Mouse (Mus musculus): ENCODE data around the gene Kcnma1. TPM values are rescaled to one million over a fixed set of nuclear protein-coding genes. Genes with fewer than 3 reads are reported as not detected.
A peak's percentile ranks its signal among the peaks of the same experiment; 100 is the strongest.

Gene Kcnma1
- total RNA-seq, 2 experiments from 2014 or later = 183 to 192 TPM

DNA sequence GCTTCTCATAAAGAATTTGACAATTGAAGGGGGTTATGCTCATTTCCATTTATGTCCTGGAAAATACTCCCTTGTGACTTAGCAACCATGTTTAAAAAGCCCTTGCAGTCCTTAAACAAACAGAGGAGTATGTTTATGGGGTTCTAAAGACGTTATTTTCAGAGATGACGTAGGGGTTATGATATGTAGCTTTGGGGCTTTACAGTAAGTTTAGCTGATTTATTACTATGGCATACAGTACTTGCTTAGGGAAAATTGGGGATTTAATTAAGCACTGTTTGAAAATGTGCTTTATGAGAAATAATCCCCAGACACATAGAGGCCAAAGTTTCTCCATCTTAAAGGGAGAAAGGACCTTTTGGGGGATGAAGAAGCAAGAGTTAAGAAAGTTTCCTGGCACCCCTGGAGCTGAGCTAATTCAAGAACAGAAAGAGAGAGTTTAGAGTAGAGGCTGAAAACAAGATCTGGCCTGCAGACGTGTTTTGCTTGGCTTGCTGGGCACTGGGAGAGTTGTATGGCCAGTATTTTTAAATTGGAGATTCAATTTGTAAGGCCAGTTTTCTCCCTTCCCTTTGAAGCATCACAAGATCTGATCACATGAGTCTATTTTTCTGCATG lies 376.1 kb downstream of the Kcnma1 start:
- intact Hi-C loops (cut with DNase I) = no loop called here
- no peak for DNase-seq (ENCODE audit: low spot score in 2 of 2)

DNA sequence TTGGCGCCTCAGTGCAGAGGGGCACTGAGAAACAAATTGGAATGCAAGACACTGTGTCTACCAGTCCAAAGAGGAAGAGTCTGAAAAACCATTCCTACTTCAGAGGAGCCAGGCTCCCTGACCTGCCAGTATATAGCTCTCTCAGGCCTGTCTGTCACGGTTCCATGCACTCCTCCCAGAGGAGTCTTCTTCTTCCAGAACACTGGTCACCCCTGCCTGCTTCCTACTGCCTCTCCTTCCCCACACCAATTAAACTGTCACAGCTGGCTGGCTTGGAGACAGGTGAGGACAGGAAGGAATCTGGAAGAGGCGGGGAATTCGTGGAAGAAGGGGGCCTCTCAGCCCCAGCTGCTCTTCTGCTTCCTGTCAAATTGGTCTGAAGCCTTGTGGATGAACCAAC lies 378.4 kb downstream of the Kcnma1 start:
- intact Hi-C loops (cut with DNase I) = no loop called here
- DNase-seq (ENCODE audit: low spot score in 2 of 2) = no peak

DNA sequence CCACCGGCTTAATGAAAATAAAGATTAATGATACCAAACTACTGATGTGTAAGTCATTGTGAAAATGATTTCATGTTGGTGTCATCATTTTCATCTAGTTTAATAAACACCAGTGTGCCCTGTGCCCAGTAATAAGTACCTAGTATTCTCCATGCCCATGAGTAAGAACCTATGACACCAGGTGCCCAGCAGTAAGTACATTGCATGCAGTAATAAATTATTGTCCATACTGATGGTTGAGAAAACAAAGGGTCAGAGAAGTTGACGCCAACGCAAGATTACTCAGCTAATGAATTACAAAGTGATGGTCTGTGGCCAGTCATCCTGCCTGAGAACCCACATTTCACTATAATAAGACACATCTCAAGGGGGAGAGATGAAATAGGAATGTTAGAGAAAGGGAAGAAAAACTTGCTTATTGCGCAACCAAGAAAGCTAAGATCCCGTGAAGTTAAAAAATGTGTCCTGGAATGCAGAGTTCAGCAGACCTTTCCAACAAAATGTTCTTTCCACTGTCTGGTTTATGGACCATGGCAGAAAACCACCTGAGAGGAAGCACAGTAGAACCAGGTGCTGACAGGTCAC lies 381.2 kb downstream of the Kcnma1 start:
- intact Hi-C loops (cut with DNase I) = no loop called here
- no peak for DNase-seq (ENCODE audit: low spot score in 2 of 2)

DNA sequence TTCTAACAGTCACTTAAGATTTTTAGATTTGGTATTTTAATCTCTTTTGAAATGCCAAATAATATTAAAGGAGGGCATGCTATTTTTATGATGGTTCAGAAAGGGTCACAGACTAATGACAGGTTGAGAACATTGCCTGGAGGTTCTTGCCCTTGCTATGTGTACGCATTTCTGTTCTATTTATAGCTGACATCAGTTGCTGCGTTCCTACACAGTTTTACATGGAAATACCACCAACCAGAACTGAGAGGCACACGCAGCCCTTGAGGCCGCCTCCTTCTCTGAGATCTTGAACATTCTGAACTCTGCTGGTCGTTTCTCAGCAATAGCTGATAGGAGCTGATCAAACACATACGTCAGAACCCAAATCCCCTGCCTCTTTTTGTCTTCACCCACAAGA lies 387.4 kb downstream of the Kcnma1 start:
- no peak for DNase-seq (ENCODE audit: low spot score in 2 of 2)
- intact Hi-C loops (cut with DNase I) = loop anchor here (5.0 kb wide), 1 partner anchor 40 kb away; no protein-coding TSS in a partner anchor

DNA sequence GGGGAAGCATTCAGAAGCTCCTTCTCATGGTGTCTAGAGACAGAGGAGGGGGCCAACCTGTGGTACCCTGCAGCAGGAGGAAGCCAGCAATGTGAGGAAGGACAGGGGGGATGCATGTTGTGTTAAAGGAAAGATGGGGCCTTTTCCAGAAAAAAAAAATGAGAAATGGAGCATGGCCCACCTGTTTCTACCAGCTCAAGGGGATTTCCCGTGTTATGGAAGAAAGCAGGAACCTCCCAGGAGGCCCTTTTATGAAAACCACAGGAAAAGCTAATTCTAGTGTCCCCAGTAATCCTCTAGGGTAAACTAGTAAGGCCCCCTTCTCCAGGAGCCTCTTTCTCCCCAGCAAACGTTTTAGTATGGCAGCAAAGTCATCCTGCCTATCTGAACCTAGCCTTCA lies 388.2 kb downstream of the Kcnma1 start:
- DNase-seq (ENCODE audit: low spot score in 2 of 2) = no peak
- intact Hi-C loops (cut with DNase I) = loop anchor here (5.0 kb wide), 1 partner anchor 39 kb away; no protein-coding TSS in a partner anchor

- peak in 1 of 2 experiments; percentile 75 for DNase-seq (ENCODE audit: low spot score in 2 of 2)
- intact Hi-C loops (cut with DNase I) = loop anchor here (5.0 kb wide), 1 partner anchor 38 kb away; no protein-coding TSS in a partner anchor
Observed at GRCm38 (mm10) chr14:23625436-23625835, 388.9 kb downstream of the Kcnma1 start.

DNA sequence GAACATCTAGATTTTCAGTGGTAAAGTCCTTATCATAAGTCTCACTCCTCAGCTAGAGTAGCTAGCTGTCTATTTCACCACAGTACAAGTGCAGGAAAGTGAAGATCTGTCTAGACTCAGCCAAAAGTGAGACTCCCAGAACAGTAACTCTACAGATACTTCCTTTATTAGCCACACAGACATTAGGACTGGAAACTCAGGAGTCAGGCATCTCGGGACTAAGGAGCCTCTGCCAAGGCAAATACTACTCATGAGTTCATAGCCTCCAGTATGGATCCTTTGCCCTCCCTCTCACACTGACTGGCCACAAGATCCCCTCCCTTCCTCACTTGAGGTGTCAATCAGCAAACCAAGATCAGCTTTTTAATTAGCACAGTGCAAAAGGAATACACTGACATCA lies 389.8 kb downstream of the Kcnma1 start:
- no peak for DNase-seq (ENCODE audit: low spot score in 2 of 2)
- intact Hi-C loops (cut with DNase I) = no loop called here

- intact Hi-C loops (cut with DNase I) = no loop called here
- DNase-seq (ENCODE audit: low spot score in 2 of 2) = peak in 1 of 2 experiments; percentile 77
Observed at GRCm38 (mm10) chr14:23620685-23621084, 393.6 kb downstream of the Kcnma1 start.

DNA sequence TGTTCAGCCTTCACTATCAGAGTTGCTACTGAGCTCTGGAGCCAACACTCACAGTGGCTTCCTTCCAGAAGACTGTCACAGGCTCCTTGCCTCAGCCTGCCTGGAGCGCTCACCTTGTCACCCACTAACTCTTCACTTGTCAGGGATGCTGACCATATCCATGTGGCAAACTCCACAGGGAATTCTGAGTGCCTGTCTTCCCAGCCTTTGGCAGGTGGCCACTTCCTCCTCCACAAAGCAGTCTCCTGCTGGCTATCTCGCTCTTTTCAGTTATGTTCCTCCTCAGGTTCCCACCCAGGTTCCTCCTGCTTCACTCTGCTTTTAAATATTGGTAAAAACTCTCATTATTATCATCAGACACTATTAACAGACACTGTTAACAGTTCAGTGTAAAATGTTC lies 395.3 kb downstream of the Kcnma1 start:
- peak in 1 of 2 experiments; percentile 63 for DNase-seq (ENCODE audit: low spot score in 2 of 2)
- intact Hi-C loops (cut with DNase I) = no loop called here

GRCm38 (mm10) chr14:23618081-23618480 lies 396.2 kb downstream of the Kcnma1 start:
- intact Hi-C loops (cut with DNase I) = no loop called here
- no peak for DNase-seq (ENCODE audit: low spot score in 2 of 2)

- intact Hi-C loops (cut with DNase I) = no loop called here
- no peak for DNase-seq (ENCODE audit: low spot score in 2 of 2)
Observed at GRCm38 (mm10) chr14:23610054-23610453, 404.2 kb downstream of the Kcnma1 start.

- intact Hi-C loops (cut with DNase I) = no loop called here
- no peak for DNase-seq (ENCODE audit: low spot score in 2 of 2)
Observed at GRCm38 (mm10) chr14:23605740-23606139, 408.6 kb downstream of the Kcnma1 start.

GRCm38 (mm10) chr14:23602937-23603336 lies 411.4 kb downstream of the Kcnma1 start:
- no peak for DNase-seq (ENCODE audit: low spot score in 2 of 2)
- intact Hi-C loops (cut with DNase I) = no loop called here

GRCm38 (mm10) chr14:23602054-23602453 lies 412.2 kb downstream of the Kcnma1 start:
- intact Hi-C loops (cut with DNase I) = no loop called here
- DNase-seq (ENCODE audit: low spot score in 2 of 2) = no peak

GRCm38 (mm10) chr14:23594629-23595028 lies 419.7 kb downstream of the Kcnma1 start:
- DNase-seq (ENCODE audit: low spot score in 2 of 2) = peak in 1 of 2 experiments; percentile 88
- intact Hi-C loops (cut with DNase I) = no loop called here

DNA sequence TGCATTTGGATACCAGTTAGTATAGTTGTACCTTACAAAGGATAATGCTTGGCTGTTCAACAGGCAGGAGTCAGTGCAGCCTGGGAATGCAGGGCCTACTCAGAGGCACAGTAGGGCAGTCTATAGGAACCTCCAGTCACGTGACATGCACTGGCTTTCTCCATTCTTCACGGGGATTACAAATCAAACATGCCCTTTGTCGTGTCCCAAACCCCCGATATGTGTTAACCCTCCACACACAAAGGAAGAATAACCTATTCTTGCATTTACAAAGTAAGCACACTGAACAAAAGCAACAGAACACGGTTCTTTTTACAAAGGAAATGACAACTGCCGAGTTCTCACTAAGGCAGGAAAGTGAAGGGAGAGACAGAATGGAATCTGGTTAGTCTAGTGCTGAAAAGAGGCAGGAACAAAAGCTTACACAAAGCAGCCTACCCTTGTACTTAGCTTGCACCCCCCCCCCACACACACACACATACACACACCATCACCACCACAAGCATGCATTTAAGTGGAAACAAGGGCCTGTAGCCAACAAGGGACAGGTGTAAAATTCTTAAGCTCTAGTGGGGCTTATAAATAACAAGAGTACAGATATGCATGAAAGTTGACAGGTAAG lies 421.4 kb downstream of the Kcnma1 start:
- intact Hi-C loops (cut with DNase I) = no loop called here
- DNase-seq (ENCODE audit: low spot score in 2 of 2) = no peak

DNA sequence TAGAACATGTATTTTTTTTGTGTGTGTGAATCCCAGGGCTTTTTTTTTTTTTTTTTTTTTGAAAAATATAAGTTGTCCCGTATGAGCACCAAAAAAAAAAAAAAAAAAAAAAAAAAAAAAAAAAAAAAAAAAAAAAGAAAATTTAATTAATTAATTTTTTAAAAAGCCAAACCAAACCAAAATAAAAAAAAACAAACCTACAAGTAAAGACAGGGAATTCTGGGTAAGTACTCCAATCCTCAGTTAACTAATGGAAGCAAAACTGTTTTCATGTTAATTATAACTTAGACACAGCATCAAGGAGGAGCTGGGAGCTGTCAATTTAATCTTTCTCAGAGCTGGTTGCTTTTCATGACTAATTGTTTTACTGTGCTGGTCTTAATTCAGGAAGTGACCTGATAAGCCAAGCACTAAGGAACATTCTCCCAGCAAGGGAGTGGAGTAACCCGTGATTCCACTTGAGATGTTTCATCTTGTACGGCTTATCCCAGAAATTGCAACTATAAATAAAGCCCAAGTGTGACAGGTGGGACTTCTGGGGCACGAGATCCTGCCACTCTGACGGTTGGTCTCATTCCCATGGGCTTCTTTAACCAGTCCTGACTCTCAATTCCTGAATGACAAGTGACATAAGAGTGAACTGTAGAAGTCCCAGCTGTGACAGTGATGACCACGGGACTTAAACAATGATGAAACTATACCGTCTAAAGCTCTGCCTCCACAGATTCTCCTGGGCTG lies 424.4 kb downstream of the Kcnma1 start:
- intact Hi-C loops (cut with DNase I) = loop anchor here (5.0 to 10.0 kb wide), 2 partner anchors 37 to 295 kb away; no protein-coding TSS in a partner anchor
- DNase-seq (ENCODE audit: low spot score in 2 of 2) = no peak

GRCm38 (mm10) chr14:23587451-23587850 lies 426.8 kb downstream of the Kcnma1 start:
- DNase-seq (ENCODE audit: low spot score in 2 of 2) = peak; percentile 52 to 92
- intact Hi-C loops (cut with DNase I) = loop anchor here (5.0 to 10.0 kb wide), 2 partner anchors 40 to 297 kb away; no protein-coding TSS in a partner anchor

GRCm38 (mm10) chr14:23583235-23583634 lies 431.1 kb downstream of the Kcnma1 start:
- intact Hi-C loops (cut with DNase I) = loop anchor here (2.0 to 10.0 kb wide), 3 partner anchors 58 to 426 kb away; no protein-coding TSS in a partner anchor
- DNase-seq (ENCODE audit: low spot score in 2 of 2) = peak; percentile 70 to 88

DNA sequence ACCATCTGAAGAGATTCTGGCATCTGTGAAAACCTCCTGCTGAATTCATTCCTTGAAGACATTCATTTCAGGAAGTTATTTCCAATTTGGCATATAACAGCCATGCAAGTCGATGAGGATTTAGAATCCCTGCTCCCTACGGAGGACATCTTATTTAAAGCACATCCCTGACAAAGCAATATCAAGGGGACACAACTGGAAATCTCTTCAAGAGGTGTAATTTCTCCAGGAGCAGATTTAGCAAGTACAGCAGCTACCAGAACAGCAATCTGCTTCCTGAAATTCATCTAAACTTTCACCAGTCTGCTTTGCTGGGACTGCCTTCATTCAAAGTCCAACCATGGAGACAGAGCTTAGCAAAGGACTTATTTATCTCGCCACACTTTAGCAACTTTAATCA lies 433.0 kb downstream of the Kcnma1 start:
- intact Hi-C loops (cut with DNase I) = loop anchor here (2.0 to 10.0 kb wide), 2 partner anchors 210 to 304 kb away; no protein-coding TSS in a partner anchor
- DNase-seq (ENCODE audit: low spot score in 2 of 2) = peak in 1 of 2 experiments; percentile 50

Measured in left cerebral cortex, postnatal 25 days (tissue).